13 mouse cellular contexts compared by ENCODE assay signal in genomic region chr1:194226550-194227160, GRCm38 (mm10).
DNase-seq lines count a peak whose midpoint lies in the region; ATAC-seq lines count a peak whose summit lies in the region.
"Had no signal": no experiment of that assay in that cellular context is flagged by ENCODE, and none has a peak within 500 bp of the region (broad histone marks: within the 10 kb centered on the region; RNA-seq: fewer than 3 reads in every experiment).

No protein-coding gene starts in this region.

- no peak overlapping the region for H3K4me3 ChIP-seq in hindbrain, embryonic 10.5 days
- no peak overlapping the region for H3K4me3 ChIP-seq in midbrain, embryonic 16.5 days (ENCODE audit: low read depth, low read length)
- H3K4me3 ChIP-seq: limb, embryonic 13.5 days had no signal

- no peak overlapping the region; the same call in 1 of the 2 replicates for H3K4me2 ChIP-seq in midbrain, embryonic 16.5 days (ENCODE audit: low read length)
- H3K4me2 ChIP-seq: limb, embryonic 13.5 days had no signal

- peak; percentile 3; the same call in 1 of the 2 replicates for ATAC-seq in frontal cortex, adult (ENCODE audit: low TSS enrichment)
- ATAC-seq in midbrain, embryonic 16.5 days: peak; percentile 69

- DNase-seq in frontal cortex, postnatal 36 days (ENCODE audit: low spot score in 2 of 2): no peak
- peak; percentile 37 for DNase-seq in embryo, embryonic 10 days (ENCODE audit: low spot score)
- peak; percentile 27 for DNase-seq in hindbrain, embryonic 10.5 days (ENCODE audit: low spot score)
- DNase-seq in heart, adult 9 months (ENCODE audit: low spot score in 2 of 2): no peak
- DNase-seq in kidney, adult 11 months: no peak
- no peak for DNase-seq in left cerebral cortex, adult 9 months (ENCODE audit: low spot score in 2 of 2)
- DNase-seq: gastrocnemius, postnatal 14 days; heart, postnatal 4 days; kidney, postnatal 36 days; lung, postnatal 14 days had no signal

- no peak overlapping the region for H3K9ac ChIP-seq in midbrain, embryonic 16.5 days (ENCODE audit: low read depth, low read length)
- H3K9ac ChIP-seq: limb, embryonic 13.5 days had no signal

- WGBS in hindbrain, embryonic 10.5 days: 26% methylated on average over 6 of the region's 6 CpGs
- 18% methylated on average over 6 of the region's 6 CpGs for WGBS in midbrain, embryonic 16.5 days

- H3K27me3 ChIP-seq in hindbrain, embryonic 10.5 days (ENCODE audit: insufficient read depth, poor library complexity, severe bottlenecking): no peaks in the 10 kb centered on the region
- H3K27me3 ChIP-seq in midbrain, embryonic 16.5 days (ENCODE audit: control insufficient read depth, insufficient read depth, low read depth, low read length): no peaks in the 10 kb centered on the region

- H3K4me1 ChIP-seq in hindbrain, embryonic 10.5 days (replicated peaks): peaks cover 68% of the 10 kb centered on the region
- peaks cover 35% of the 10 kb centered on the region for H3K4me1 ChIP-seq in midbrain, embryonic 16.5 days (ENCODE audit: control insufficient read depth, insufficient read depth, low read length)

- H3K36me3 ChIP-seq in hindbrain, embryonic 10.5 days: no peaks in the 10 kb centered on the region
- no peaks in the 10 kb centered on the region for H3K36me3 ChIP-seq in midbrain, embryonic 16.5 days (ENCODE audit: control insufficient read depth, insufficient read depth, low read length)
- H3K36me3 ChIP-seq: limb, embryonic 13.5 days had no signal

- peak overlapping the region; percentile 86 for H3K27ac ChIP-seq in hindbrain, embryonic 10.5 days
- H3K27ac ChIP-seq in midbrain, embryonic 16.5 days (ENCODE audit: low read length): peak overlapping the region; percentile 62; the same call in 1 of the 2 replicates
- H3K27ac ChIP-seq: limb, embryonic 13.5 days had no signal

- no peaks in the 10 kb centered on the region for H3K9me3 ChIP-seq in hindbrain, embryonic 10.5 days
- no peaks in the 10 kb centered on the region for H3K9me3 ChIP-seq in midbrain, embryonic 16.5 days (replicated peaks; ENCODE audit: control insufficient read depth, low read length, poor library complexity, severe bottlenecking)
- H3K9me3 ChIP-seq: limb, embryonic 13.5 days had no signal

Comparison
In these comparisons a context has a peak if more than half of its experiments do, and no peak if none do; other contexts are left out.
1. DNase-seq: peak in embryo, embryonic 10 days (single experiment) and hindbrain, embryonic 10.5 days (single experiment); none in frontal cortex, postnatal 36 days (0 of 2), heart, adult 9 months (0 of 2), kidney, adult 11 months (single experiment) and left cerebral cortex, adult 9 months (0 of 2).